Mouse (Mus musculus) hindbrain, embryonic 15.5 days (tissue): ENCODE measurements around the gene Col6a3. TPM values are rescaled to one million over a fixed set of nuclear protein-coding genes. Genes with fewer than 3 reads are reported as not detected.

Experiments
- ATAC-seq: fragments of 200-750 bp; cut with Nextera tagmentation; 2 replicates; pipeline ENCODE4 v1.8.0; 2017; ENCODE audit warnings: low read depth, moderate number of reproducible peaks, moderate TSS enrichment; ENCODE audit not compliant: low FRiP score
- H3K27ac ChIP-seq: fragments of 300-500 bp; sonication (generic); replicated peaks from 2 replicates; pipeline ENCODE4 v1.5.1; 2015; ENCODE audit warnings: mild to moderate bottlenecking, inconsistent platforms
- H3K27me3 ChIP-seq: fragments of 300-500 bp; sonication (generic); 2 replicates; pipeline ENCODE4 v1.6.1; 2015; ENCODE audit warnings: control low read depth, inconsistent platforms
- H3K36me3 ChIP-seq: fragments of 300-500 bp; sonication (generic); 2 replicates; pipeline ENCODE4 v1.6.1; 2015; ENCODE audit warnings: control low read depth, inconsistent platforms
- H3K4me1 ChIP-seq: fragments of 300-500 bp; sonication (generic); replicated peaks from 2 replicates; pipeline ENCODE4 v1.6.1; 2015; ENCODE audit warnings: control low read depth, inconsistent platforms
- H3K4me2 ChIP-seq: fragments of 300-500 bp; sonication (generic); 2 replicates; pipeline ENCODE4 v1.6.1; 2015; ENCODE audit warnings: moderate library complexity, mild to moderate bottlenecking, inconsistent platforms
- H3K4me3 ChIP-seq: fragments of 300-500 bp; sonication (generic); 2 replicates; pipeline ENCODE4 v1.5.1; 2015; ENCODE audit warnings: mild to moderate bottlenecking, inconsistent platforms
- H3K9ac ChIP-seq: fragments of 300-500 bp; sonication (generic); 2 replicates; pipeline ENCODE4 v1.6.1; 2015; ENCODE audit warnings: inconsistent platforms
- H3K9me3 ChIP-seq: fragments of 300-500 bp; sonication (generic); 2 replicates; pipeline ENCODE4 v1.6.1; 2016; ENCODE audit warnings: control low read depth, inconsistent platforms
- WGBS: fragments of 180-500 bp; shearing (Covaris S2); methylation state at CpG from one replicate; pipeline ENCODE4 v1.1.7; 2015; 5-methylcytosine and 5-hydroxymethylcytosine counted together
- polyA plus RNA-seq: library from polyadenylated mRNA; unstranded; fragments of >200 nt; fragmentation: Nextera tagmentation; extraction: Ambion mirVana; gene quantifications from 2 replicates; pipeline ENCODE4 v1.2.1, GENCODE M21; 2015

The Col6a3 gene
- polyA plus RNA-seq: 8.3 and 9.6 TPM in 2 replicates

- no peak within 1 kb of the TSS for H3K4me3 ChIP-seq
- H3K27me3 ChIP-seq: no peaks in the 10 kb centered on the region
- H3K4me1 ChIP-seq: peaks cover 4% of the 10 kb centered on the region
- WGBS: 67% methylated on average over 4 of the region's 4 CpGs
- H3K9ac ChIP-seq: no peak within 1 kb of the TSS
- no peaks in the 10 kb centered on the region for H3K36me3 ChIP-seq
- no peak within 1 kb of the TSS for H3K27ac ChIP-seq
- H3K4me2 ChIP-seq: no peak within 1 kb of the TSS
- no peak for ATAC-seq
- no peaks in the 10 kb centered on the region for H3K9me3 ChIP-seq
Measured at GRCm38 (mm10) chr1:90843836-90844235, at the start of gene Col6a3. Col6a3 (minus strand) TSS chr1:90843971.

GRCm38 (mm10) chr1:90885771-90886460 is 42.1 kb upstream of the Col6a3 start:
- no peak overlapping the region for H3K9ac ChIP-seq
- H3K4me1 ChIP-seq: no peaks in the 10 kb centered on the region
- H3K36me3 ChIP-seq: no peaks in the 10 kb centered on the region
- no peak for ATAC-seq
- 0 out of 2 replicates have a peak, but pooled peaks cover 6% of the 10 kb centered on the region for H3K9me3 ChIP-seq
- H3K4me3 ChIP-seq: no peak overlapping the region
- WGBS: 78% methylated on average over 5 of the region's 6 CpGs
- H3K27ac ChIP-seq: no peak overlapping the region
- H3K4me2 ChIP-seq: no peak overlapping the region
- H3K27me3 ChIP-seq: no peaks in the 10 kb centered on the region

- no peaks in the 10 kb centered on the region for H3K36me3 ChIP-seq
- H3K27me3 ChIP-seq: no peaks in the 10 kb centered on the region
- H3K4me2 ChIP-seq: no peak overlapping the region
- ATAC-seq: no peak
- 70% methylated on average over 5 of the region's 5 CpGs for WGBS
- H3K9me3 ChIP-seq: no peaks in the 10 kb centered on the region
- H3K4me3 ChIP-seq: no peak overlapping the region
- no peak overlapping the region for H3K9ac ChIP-seq
- H3K4me1 ChIP-seq: no peaks in the 10 kb centered on the region
- no peak overlapping the region for H3K27ac ChIP-seq
Measured at GRCm38 (mm10) chr1:90876486-90877270, 32.9 kb upstream of the Col6a3 start.

- Histone ChIP-seq H3K27me3 (no peaks in the 10 kb centered on the region), H3K9ac (no peak overlapping the region), H3K4me3 (no peak overlapping the region), H3K27ac (no peak overlapping the region), H3K36me3 (no peaks in the 10 kb centered on the region), H3K9me3 (no peaks in the 10 kb centered on the region; the same call in 1 of the 2 replicates), H3K4me2 (no peak overlapping the region), H3K4me1 (no peaks in the 10 kb centered on the region)
- 49% methylated on average over 2 of the region's 2 CpGs for WGBS
- ATAC-seq: no peak
Measured at GRCm38 (mm10) chr1:90875961-90876360, 32.2 kb upstream of the Col6a3 start.

- Histone ChIP-seq H3K27me3 (no peaks in the 10 kb centered on the region), H3K4me1 (no peaks in the 10 kb centered on the region), H3K9me3 (no peaks in the 10 kb centered on the region; the same call in 1 of the 2 replicates), H3K4me3 (no peak overlapping the region), H3K27ac (no peak overlapping the region), H3K4me2 (no peak overlapping the region), H3K9ac (no peak overlapping the region), H3K36me3 (no peaks in the 10 kb centered on the region)
- WGBS: 91% methylated on average over 8 of the region's 8 CpGs
- ATAC-seq: no peak
Measured at GRCm38 (mm10) chr1:90875371-90875770, 31.6 kb upstream of the Col6a3 start.

DNA sequence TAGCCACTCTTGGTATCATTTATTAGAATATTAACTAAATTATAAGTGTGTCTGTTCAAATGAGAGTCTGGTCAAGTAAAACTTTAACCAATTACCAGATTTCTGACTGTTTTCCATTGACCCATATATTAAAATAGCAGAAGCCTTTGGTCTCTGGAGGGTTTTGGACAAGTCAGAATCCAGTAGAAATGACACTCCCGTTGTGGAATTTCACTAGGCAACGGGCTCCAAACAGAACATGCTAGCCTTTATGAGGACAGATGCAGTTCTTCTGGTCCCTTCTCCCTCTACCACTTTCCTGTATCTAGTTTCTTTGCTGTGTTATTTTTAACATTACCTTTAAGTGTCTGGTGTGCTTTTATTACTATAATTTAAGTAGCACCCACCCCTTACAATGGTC is 26.8 kb upstream of the Col6a3 start:
- no peak for ATAC-seq
- Histone ChIP-seq H3K27ac (no peak overlapping the region), H3K4me3 (no peak overlapping the region), H3K4me1 (no peaks in the 10 kb centered on the region), H3K27me3 (no peaks in the 10 kb centered on the region), H3K4me2 (no peak overlapping the region), H3K9me3 (no peaks in the 10 kb centered on the region; the same call in 1 of the 2 replicates), H3K9ac (no peak overlapping the region), H3K36me3 (no peaks in the 10 kb centered on the region)
- 82% methylated on average over 2 of the region's 2 CpGs for WGBS

DNA sequence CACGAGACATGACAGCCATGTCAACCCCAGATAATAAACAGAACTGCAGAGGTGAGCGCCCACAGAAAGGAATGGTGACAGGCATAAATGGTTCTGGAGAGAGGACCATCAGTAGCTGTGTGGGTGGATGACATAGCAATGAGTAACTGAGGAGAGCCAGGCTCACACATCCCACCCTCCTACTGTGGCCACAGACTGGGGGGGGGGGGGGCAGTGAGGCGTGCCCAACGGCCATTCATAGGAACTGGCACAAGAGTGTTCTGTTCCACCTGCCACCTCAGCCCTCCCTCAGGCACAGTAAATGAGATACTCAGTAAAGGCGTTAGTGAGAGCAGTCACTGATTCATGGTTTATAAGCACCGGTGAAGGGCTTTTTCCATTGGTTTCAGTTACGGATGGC is 23.0 kb upstream of the Col6a3 start:
- H3K27me3 ChIP-seq: no peaks in the 10 kb centered on the region
- no peak for ATAC-seq

GRCm38 (mm10) chr1:90855880-90856279 is 12.1 kb upstream of the Col6a3 start:
- Histone ChIP-seq H3K27me3 (no peaks in the 10 kb centered on the region), H3K27ac (no peak overlapping the region; the same call in 1 of the 2 replicates)

More for the DNA sequence above, 23.0 kb upstream of the Col6a3 start:
- Histone ChIP-seq H3K9me3 (no peaks in the 10 kb centered on the region; the same call in 1 of the 2 replicates), H3K36me3 (no peaks in the 10 kb centered on the region), H3K4me2 (no peak overlapping the region), H3K4me3 (no peak overlapping the region), H3K4me1 (no peaks in the 10 kb centered on the region), H3K27ac (no peak overlapping the region), H3K9ac (no peak overlapping the region)
- WGBS: 85% methylated on average over 7 of the region's 7 CpGs

DNA sequence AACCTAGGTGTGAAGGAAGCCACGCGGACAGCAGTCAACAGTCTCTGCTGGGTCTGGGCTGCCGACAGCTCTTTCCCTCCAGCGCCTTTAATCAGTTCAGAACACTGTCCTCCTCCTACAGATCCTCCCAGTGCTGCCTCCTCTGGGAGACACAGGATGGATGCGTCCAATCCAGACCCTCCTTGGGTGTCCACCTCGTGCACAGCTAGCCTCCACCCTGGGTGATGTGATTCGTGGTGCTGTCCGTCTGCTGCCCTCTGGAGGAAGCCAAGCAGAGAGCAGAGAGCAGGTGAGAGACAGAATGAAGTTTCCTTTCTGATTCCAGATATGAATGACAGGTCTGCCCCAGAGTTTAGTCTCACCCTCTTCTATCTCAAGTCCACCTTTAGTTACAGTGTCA is 6.1 kb upstream of the Col6a3 start:
- no peak overlapping the region for H3K4me3 ChIP-seq
- WGBS: 38% methylated on average over 8 of the region's 8 CpGs
- no peaks in the 10 kb centered on the region for H3K36me3 ChIP-seq
- H3K9me3 ChIP-seq: no peaks in the 10 kb centered on the region
- peak; percentile 65; the same call in 1 of the 2 replicates for ATAC-seq
- no peak overlapping the region for H3K9ac ChIP-seq
- no peak overlapping the region for H3K27ac ChIP-seq
- no peaks in the 10 kb centered on the region for H3K4me1 ChIP-seq
- no peaks in the 10 kb centered on the region for H3K27me3 ChIP-seq
- H3K4me2 ChIP-seq: no peak overlapping the region

More at GRCm38 (mm10) chr1:90855880-90856279, 12.1 kb upstream of the Col6a3 start:
- WGBS: 52% methylated on average over 5 of the region's 5 CpGs
- no peak for ATAC-seq
- no peaks in the 10 kb centered on the region for H3K9me3 ChIP-seq
- H3K4me3 ChIP-seq: no peak overlapping the region
- H3K4me2 ChIP-seq: no peak overlapping the region
- H3K36me3 ChIP-seq: no peaks in the 10 kb centered on the region
- no peak overlapping the region for H3K9ac ChIP-seq
- H3K4me1 ChIP-seq: no peaks in the 10 kb centered on the region

- no peak overlapping the region for H3K4me2 ChIP-seq
Measured at GRCm38 (mm10) chr1:90845206-90845605, 1.4 kb upstream of the Col6a3 start.

DNA sequence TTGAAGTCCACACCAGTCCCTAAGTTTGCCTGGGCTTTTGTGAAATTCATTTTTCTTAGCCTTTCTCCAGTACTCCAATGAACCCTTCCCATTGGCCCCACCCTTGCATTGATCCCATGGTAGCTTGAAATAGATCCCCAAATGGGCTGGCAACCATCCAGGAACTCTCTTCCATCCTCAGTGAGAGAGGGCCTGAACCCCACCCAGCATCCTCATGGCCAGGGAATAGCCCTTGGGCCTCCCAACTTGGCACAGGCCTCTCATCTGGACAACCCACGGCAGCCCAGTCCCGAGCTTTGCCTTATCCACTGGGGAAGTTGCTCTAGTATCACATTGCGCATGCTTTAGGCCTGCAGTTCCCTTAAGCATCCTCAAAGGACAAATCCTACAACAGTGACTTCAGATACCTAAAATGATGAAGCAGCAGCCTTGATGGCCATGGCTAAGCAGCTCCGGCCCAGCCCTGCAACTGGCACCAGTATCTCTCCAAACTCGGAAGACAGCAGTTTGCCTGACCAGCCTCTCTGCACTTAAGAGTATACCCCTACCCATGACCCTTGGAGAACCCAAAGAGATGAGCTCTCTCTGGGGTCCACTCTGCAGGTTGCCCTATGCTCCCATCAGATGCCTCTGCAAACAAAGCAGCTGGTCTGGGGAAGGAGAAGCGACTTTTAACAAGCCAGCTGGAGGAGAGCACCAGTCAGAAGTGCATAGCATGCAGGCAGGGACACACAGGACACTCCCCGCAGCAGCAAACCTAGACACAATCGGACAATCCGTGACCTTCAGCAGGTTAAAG is 783 bp downstream of the Col6a3 start:
- WGBS: 83% methylated on average over 9 of the region's 9 CpGs
- H3K4me3 ChIP-seq: no peak overlapping the region

More at GRCm38 (mm10) chr1:90845206-90845605, 1.4 kb upstream of the Col6a3 start:
- Histone ChIP-seq H3K9ac (no peak overlapping the region), H3K9me3 (no peaks in the 10 kb centered on the region), H3K27me3 (no peaks in the 10 kb centered on the region), H3K4me1 (peaks cover under 1% of the 10 kb centered on the region), H3K27ac (no peak overlapping the region), H3K4me3 (no peak overlapping the region), H3K36me3 (no peaks in the 10 kb centered on the region)
- WGBS: 78% methylated on average over 10 of the region's 10 CpGs
- no peak for ATAC-seq

More for the DNA sequence above, 783 bp downstream of the Col6a3 start:
- H3K4me2 ChIP-seq: no peak overlapping the region
- no peaks in the 10 kb centered on the region for H3K27me3 ChIP-seq
- H3K9ac ChIP-seq: no peak overlapping the region
- peaks cover 4% of the 10 kb centered on the region for H3K4me1 ChIP-seq
- no peaks in the 10 kb centered on the region for H3K9me3 ChIP-seq
- no peaks in the 10 kb centered on the region for H3K36me3 ChIP-seq
- H3K27ac ChIP-seq: no peak overlapping the region
- ATAC-seq: no peak
